Mouse (Mus musculus) stomach, embryonic 16.5 days (tissue): ENCODE measurements at regions not wholly inside any gene's neighbourhood (a gene's known extent, or its start where the extent isn't known, plus 50 kb on each side); places are given as distances from the start of the nearest gene placed in this dataset.
"Not testable (repeated sequence)": the region's sequence is repeated elsewhere in the genome, so short reads cannot be mapped to it uniquely, and the experiment has no call there.

ENCODE experiments used
- ATAC-seq: fragments of 200-750 bp; cut with Nextera tagmentation; 2 replicates; pipeline ENCODE4 v1.8.0; 2017; ENCODE audit warnings: moderate number of reproducible peaks, moderate TSS enrichment; ENCODE audit not compliant: insufficient read depth, low FRiP score
- H3K27ac ChIP-seq: fragments of 300-500 bp; sonication (generic); 2 replicates; pipeline ENCODE4 v1.5.1; 2014; ENCODE audit warnings: low read length
- H3K27me3 ChIP-seq: fragments of 300-500 bp; sonication (generic); 2 replicates; pipeline ENCODE4 v1.6.1; 2014; ENCODE audit warnings: low read length, control low read depth, mixed read lengths; ENCODE audit not compliant: control insufficient read depth, insufficient read depth
- H3K36me3 ChIP-seq: fragments of 300-500 bp; sonication (generic); 2 replicates; pipeline ENCODE4 v1.6.1; 2014; ENCODE audit warnings: low read length; ENCODE audit not compliant: control insufficient read depth, insufficient read depth
- H3K4me1 ChIP-seq: fragments of 300-500 bp; sonication (generic); 2 replicates; pipeline ENCODE4 v1.6.1; 2014; ENCODE audit warnings: low read length, control low read depth, mixed read lengths; ENCODE audit not compliant: control insufficient read depth, insufficient read depth
- H3K4me2 ChIP-seq: fragments of 300-500 bp; sonication (generic); 2 replicates; pipeline ENCODE4 v1.6.1; 2014; ENCODE audit warnings: low read depth, low read length, mixed read lengths
- H3K4me3 ChIP-seq: fragments of 300-500 bp; sonication (generic); replicated peaks from 2 replicates; pipeline ENCODE4 v1.5.1; 2014; ENCODE audit warnings: mild to moderate bottlenecking, low read length
- H3K9ac ChIP-seq: fragments of 300-500 bp; sonication (generic); 2 replicates; pipeline ENCODE4 v1.6.1; 2014; ENCODE audit warnings: low read length
- H3K9me3 ChIP-seq: fragments of 300-500 bp; sonication (generic); replicated peaks from 2 replicates; pipeline ENCODE4 v1.6.1; 2016; ENCODE audit warnings: low read length, control low read depth; ENCODE audit not compliant: control insufficient read depth
- WGBS: fragments of 180-500 bp; shearing (Covaris S2); extraction: QIAGEN DNeasy Blood & Tissue Kit; methylation state at CpG from one replicate; pipeline ENCODE4 v1.1.7; 2014; 5-methylcytosine and 5-hydroxymethylcytosine counted together

- ATAC-seq, H3K9me3 ChIP-seq, H3K4me1 ChIP-seq: not testable (repeated sequence)
These were observed 64.3 kb downstream of the Prl2c2 start for GRCm38 (mm10) chr13:12940911-12941310.

DNA sequence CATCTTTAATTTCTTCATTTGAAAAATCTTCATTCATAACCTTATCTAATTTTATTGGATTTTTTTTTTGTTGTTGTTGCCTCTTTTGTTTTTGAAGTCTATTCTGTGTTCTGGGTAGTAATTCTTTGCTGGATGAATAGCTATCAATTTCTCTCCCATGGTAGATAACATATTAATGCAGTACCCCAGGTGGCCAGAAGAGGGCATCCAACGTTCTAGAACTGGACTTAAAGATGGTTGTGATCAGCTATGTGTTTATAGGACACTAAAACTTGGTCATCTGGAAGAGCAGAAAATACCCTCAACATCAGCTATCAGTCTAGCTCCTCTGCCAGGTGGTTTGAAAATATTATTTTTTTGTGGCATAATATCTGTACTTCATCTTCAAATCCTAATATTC is 70.1 kb downstream of the Prl2c2 start:
- not testable (repeated sequence) for ATAC-seq, H3K36me3 ChIP-seq, H3K4me3 ChIP-seq, H3K4me1 ChIP-seq, H3K9ac ChIP-seq, H3K4me2 ChIP-seq, H3K27ac ChIP-seq, H3K27me3 ChIP-seq
- WGBS = 2% methylated on average over 1 of the region's 1 CpGs
- peaks cover 29% of the 10 kb centered on the region for H3K9me3 ChIP-seq

More at GRCm38 (mm10) chr13:12940911-12941310, 64.3 kb downstream of the Prl2c2 start:
- H3K27me3 ChIP-seq, H3K36me3 ChIP-seq, H3K27ac ChIP-seq, H3K4me3 ChIP-seq, H3K4me2 ChIP-seq, H3K9ac ChIP-seq: not testable (repeated sequence)

GRCm38 (mm10) chr13:12931907-12932617 is 73.1 kb downstream of the Prl2c2 start:
- H3K4me3 ChIP-seq, H3K4me2 ChIP-seq, H3K9ac ChIP-seq, H3K27me3 ChIP-seq, H3K27ac ChIP-seq, H3K36me3 ChIP-seq, H3K4me1 ChIP-seq: not testable (repeated sequence)
- peaks cover 49% of the 10 kb centered on the region for H3K9me3 ChIP-seq
- 83% methylated on average over 15 of the region's 15 CpGs for WGBS
- 0 out of 2 replicates have a peak, but pooled peaks have one; percentile 38 for ATAC-seq

DNA sequence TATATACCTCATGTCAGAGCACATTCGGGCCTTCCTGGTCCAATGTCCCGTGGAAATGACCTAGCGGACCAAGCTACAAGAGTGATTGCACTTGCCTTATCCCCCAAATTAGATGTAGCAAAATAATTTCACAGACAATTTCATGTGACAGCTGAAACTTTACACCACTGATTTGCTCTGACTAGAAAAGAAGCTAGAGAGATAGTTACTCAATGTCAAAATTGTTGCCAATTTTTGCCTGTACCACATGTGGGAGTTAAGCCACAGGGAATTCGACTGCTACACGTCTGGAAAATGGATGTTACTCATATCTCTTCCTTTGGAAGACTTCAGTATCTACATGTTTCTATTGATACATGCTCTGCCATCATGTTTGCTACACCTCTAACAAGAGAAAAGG is 74.6 kb downstream of the Prl2c2 start:
- peaks cover 64% of the 10 kb centered on the region for H3K9me3 ChIP-seq
- H3K36me3 ChIP-seq = no peaks in the 10 kb centered on the region
- no peaks in the 10 kb centered on the region for H3K4me1 ChIP-seq
- WGBS = 77% methylated on average over 5 of the region's 5 CpGs
- no peak overlapping the region for H3K9ac ChIP-seq
- no peak overlapping the region for H3K4me2 ChIP-seq
- H3K27ac ChIP-seq = no peak overlapping the region
- no peaks in the 10 kb centered on the region for H3K27me3 ChIP-seq
- H3K4me3 ChIP-seq = no peak overlapping the region
- no peak for ATAC-seq

GRCm38 (mm10) chr13:12929806-12930205 is 75.4 kb downstream of the Prl2c2 start:
- Histone ChIP-seq H3K27ac (no peak overlapping the region), H3K36me3 (no peaks in the 10 kb centered on the region), H3K9me3 (peaks cover 65% of the 10 kb centered on the region), H3K9ac (no peak overlapping the region), H3K4me1 (no peaks in the 10 kb centered on the region), H3K4me3 (no peak overlapping the region), H3K27me3 (no peaks in the 10 kb centered on the region), H3K4me2 (no peak overlapping the region)
- ATAC-seq = no peak
- 91% methylated on average over 5 of the region's 5 CpGs for whole genome bisulfite sequencing

DNA sequence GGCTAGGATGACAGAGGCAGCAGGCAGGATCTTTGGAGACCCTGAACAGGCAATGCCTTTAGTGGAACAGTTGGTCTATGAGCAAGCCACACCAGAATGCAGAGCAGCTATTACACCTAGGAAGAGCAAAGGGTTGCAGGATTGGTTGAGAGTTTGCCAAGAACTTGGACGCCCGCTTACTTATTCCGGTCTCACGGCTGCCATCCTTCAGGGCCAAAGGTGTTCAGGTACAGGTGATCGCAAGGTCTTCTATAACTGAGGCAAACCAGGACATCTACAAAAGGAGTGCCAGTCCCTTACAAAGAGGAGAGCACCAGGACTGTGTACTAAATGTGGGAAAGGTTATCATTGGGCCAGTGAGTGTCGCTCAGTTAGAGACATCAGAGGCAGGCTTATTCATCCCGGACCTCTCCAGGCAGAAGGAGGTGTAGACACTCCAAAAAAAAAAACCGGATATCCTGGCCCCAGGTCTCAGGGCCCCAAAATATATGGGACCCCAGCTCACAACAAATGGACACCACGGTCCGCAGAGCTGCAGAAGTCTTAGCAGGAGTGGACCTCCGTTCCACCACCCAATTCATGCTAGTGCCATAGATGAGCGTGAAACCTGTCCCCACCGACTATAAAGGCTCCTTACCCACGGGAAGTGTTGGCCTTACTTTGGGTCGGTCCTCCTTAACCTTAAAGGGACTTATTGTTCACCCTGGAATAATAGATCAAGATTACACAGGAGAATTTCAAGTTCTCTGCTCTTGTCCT is 77.4 kb downstream of the Prl2c2 start:
- WGBS = 87% methylated on average over 15 of the region's 15 CpGs
- Histone ChIP-seq H3K9ac (no peak overlapping the region), H3K9me3 (peaks cover 65% of the 10 kb centered on the region), H3K27me3 (no peaks in the 10 kb centered on the region), H3K36me3 (no peaks in the 10 kb centered on the region), H3K4me3 (no peak overlapping the region), H3K27ac (no peak overlapping the region), H3K4me2 (no peak overlapping the region), H3K4me1 (no peaks in the 10 kb centered on the region)
- ATAC-seq = no peak

GRCm38 (mm10) chr13:12925604-12926003 is 79.6 kb downstream of the Prl2c2 start:
- no peak overlapping the region for H3K4me3 ChIP-seq
- no peaks in the 10 kb centered on the region for H3K27me3 ChIP-seq
- H3K27ac ChIP-seq = no peak overlapping the region
- H3K9ac ChIP-seq = no peak overlapping the region
- H3K4me1 ChIP-seq = no peaks in the 10 kb centered on the region
- 89% methylated on average over 14 of the region's 14 CpGs for WGBS
- H3K9me3 ChIP-seq = peaks cover 48% of the 10 kb centered on the region
- H3K36me3 ChIP-seq = no peaks in the 10 kb centered on the region
- no peak for ATAC-seq
- H3K4me2 ChIP-seq = no peak overlapping the region

DNA sequence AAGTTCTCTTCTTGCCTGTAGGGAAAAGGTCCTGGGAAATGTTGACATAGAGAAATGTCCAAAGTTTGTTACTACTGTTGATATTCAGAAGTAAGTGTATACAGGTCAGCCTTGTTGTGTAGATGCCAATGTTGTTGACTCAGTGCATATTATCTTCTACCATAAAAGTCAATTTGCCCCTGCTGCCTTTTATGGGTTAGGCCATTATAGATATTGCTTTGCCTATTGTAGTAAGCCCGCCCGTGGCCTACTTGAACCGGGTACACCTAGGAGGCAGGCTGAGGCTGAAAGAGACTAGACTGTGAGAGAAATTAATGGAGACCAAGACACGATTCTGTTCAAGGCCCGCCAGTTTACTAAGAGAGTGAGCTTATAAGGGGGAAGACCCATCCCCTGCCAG is 92.3 kb downstream of the Prl2c2 start:
- Histone ChIP-seq H3K4me1 (no peaks in the 10 kb centered on the region), H3K27ac (no peak overlapping the region), H3K27me3 (no peaks in the 10 kb centered on the region), H3K9ac (no peak overlapping the region), H3K4me3 (no peak overlapping the region), H3K9me3 (0 out of 2 replicates have a peak, but pooled peaks cover 11% of the 10 kb centered on the region), H3K36me3 (no peaks in the 10 kb centered on the region), H3K4me2 (no peak overlapping the region)
- 79% methylated on average over 5 of the region's 5 CpGs for WGBS
- no peak for ATAC-seq

- H3K4me2 ChIP-seq = no peak overlapping the region
- H3K27ac ChIP-seq = no peak overlapping the region
- H3K9ac ChIP-seq = no peak overlapping the region
- peaks cover 8% of the 10 kb centered on the region; the same call in 1 of the 2 replicates for H3K9me3 ChIP-seq
- ATAC-seq = no peak
- no peaks in the 10 kb centered on the region for H3K36me3 ChIP-seq
- H3K4me3 ChIP-seq = no peak overlapping the region
- no peaks in the 10 kb centered on the region for H3K27me3 ChIP-seq
- no peaks in the 10 kb centered on the region for H3K4me1 ChIP-seq
These were observed 99.0 kb downstream of the Prl2c2 start for GRCm38 (mm10) chr13:12906151-12906550.
